Mouse (Mus musculus) spleen, postnatal 10 days (tissue): Measurements from ENCODE around the gene Cox6a2.
A peak's percentile ranks its signal among the peaks of the same experiment; 100 is the strongest.

Experiments used
- DNase-seq, 2 experiments: peaks; one replicate each; pipeline ENCODE4 v3.0.0; 2021 to 2022; ENCODE audit warnings: low spot score in 2 of 2

The Cox6a2 gene

DNA sequence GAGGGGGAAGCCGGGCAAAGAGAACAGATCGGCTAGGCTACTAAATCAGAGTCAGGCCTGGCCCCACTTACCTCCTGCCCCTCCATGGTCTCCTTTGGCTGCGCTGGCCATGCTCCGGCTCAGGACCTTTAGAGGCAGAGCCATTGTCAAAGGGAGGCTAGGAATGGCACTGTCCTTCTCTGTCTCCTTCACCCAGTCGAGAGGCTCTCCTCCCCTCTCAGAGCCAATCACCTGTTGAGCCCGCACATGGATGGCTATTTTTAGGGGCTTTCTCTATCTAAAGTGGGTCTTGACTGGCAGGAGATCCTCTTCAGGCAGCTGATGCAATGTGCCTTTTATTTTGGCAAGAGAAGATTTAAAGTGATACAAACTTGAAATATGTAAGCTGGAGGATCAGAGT is at the start of gene Cox6a2:
Cox6a2 (minus strand) TSS at position 236 of the 400 bp plus-strand sequence.
- no peak for DNase-seq

DNA sequence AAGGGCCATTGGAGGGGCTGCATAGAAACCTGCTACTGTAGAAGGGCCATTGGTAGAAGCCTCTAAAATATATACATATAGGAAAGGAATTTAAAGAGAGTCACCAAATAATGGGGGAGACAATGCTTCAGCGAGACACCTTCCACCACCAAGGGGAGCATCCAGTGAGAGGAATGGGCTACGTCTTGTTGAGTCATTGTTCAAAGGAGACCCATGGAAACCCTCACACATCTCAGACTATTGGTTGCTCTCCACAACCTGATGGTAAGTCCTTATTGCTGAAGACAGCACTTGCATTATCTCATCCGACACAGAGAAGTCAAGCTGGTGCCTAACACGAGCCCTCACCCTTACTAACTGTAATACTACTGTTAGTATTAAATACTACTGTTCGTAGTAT is 49.6 kb upstream of the Cox6a2 start:
- DNase-seq: no peak

DNA sequence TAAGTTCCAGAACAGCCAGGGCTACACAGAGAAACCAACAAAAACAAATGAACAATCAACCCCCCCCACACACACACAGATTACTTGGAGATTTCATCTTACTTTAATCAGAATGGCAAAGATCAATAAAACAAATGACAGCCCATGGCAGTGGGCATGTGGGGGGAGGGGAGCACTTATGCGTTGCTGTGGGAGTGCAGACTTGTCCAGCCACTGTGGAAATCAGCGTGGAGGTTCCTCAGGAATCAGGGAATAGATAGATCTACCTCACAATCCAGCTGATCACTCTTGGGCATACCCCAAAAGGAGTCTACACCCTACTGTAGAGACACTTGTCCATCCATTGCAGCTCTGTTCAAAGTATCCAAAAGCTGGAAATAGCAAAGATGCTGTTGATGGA is 48.8 kb upstream of the Cox6a2 start:
- no peak for DNase-seq

DNA sequence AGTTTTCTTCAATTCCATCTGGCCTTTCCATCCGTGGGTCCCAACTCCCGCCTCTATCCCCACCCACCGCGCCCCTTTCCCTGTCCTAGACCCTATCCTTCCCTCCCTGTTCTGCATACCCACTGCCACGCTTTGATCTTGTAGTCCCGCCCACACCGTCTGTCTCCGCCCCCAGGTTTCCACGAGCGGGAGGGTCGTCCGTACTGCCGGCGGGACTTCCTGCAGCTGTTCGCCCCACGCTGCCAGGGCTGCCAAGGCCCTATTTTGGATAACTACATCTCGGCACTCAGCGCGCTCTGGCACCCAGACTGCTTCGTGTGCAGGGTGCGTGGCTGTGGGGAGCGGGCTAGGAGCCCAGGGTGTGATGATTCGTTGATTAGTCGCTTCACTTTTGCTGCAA is 46.4 kb upstream of the Cox6a2 start:
- no peak for DNase-seq

DNA sequence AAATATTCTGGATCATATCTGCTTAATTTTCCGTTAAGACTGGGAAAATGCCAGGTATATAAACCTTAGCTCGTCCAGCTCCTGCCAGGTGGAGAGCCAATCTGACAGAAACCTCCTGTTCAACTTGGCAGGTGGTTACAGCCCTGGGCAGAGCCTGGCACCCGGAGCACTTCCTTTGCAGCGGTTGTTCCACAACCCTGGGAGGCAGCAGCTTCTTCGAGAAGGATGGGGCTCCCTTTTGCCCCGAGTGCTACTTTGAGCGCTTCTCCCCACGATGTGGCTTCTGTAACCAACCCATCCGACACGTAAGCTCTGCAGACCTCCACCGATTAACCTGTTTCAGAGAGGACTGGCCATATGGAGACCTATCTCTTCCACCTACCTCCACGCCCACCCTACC is 45.8 kb upstream of the Cox6a2 start:
- DNase-seq: no peak

DNA sequence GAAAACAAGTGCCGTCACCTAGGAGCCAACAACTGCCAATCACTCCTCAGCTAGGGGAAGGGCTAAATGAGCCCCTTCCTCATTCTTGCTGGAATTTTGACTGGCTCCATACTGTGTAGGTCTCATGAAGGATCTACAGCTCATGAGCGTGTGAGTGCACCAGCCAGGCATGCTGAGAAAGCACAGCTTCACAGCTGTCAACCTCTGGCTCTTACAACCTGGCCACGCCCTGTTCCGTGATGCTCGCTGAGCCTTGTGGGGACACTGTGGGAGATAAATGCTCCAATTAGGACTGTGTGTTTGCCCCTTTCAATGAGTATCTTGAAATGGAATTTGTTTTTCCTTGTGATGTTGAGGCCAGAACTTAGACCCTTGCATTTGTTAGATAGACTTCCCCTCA is 43.8 kb upstream of the Cox6a2 start:
- DNase-seq: no peak

DNA sequence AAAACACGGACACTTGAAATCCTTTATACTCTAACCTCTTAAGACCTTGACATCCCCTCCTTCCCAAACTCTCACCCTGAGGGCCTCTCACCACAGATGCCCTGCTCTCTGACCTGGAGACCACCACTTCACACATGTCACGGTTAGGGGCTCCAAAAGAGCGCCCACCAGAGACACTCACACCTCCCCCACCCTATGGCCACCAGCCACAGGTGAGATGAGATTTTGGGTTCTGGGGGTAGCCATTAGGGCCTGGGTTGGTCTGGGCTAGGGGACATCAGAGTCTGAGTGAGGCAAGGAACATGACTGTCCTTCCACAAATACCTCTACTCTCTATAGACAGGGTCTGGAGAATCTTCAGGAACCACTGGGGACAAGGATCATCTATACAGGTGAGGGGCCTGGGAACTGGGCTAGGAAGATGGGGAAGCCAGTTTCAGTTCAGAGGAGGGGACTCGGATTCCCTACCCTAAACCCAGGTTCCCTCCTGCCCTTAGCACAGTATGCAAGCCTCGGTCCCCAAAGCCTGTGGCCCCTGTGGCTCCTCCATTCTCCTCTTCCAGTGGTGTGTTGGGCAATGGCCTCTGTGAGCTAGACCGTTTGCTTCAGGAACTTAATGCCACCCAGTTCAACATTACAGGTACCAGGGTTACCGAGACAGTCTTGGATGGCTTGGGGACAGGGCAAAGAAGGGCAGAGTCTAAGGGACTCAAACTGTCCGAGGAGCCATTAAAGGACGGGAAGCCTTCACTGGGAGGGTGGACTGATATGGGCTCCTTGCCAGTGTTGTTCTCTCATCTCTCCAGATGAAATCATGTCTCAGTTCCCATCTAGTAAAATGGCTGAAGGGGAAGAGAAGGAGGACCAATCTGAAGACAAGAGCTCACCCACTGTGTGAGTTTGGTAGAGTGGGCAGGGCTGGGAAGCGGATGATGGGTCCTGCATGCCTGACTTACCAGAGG is 42.2 kb upstream of the Cox6a2 start:
- DNase-seq: no peak

DNA sequence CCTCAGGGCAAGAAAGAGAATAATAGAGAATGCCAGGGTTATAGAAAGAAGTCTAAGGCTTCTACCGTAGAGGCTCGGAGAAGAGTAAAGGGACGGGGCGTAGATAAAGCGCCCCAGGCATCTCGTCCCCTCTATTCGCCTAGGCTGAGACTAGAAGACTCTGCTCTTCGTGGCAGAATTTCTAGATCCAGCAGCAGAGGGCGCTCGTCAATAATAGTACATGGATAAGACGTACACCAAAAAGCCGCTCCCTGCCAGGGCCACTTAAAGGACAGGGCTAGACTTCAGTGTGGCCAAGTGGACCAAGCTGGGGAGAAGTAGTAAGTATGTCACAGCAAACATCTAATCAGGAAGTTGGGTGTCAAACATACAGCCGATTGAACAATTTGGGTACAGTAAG is 41.3 kb upstream of the Cox6a2 start:
- peak; percentile 85 to 94 for DNase-seq

DNA sequence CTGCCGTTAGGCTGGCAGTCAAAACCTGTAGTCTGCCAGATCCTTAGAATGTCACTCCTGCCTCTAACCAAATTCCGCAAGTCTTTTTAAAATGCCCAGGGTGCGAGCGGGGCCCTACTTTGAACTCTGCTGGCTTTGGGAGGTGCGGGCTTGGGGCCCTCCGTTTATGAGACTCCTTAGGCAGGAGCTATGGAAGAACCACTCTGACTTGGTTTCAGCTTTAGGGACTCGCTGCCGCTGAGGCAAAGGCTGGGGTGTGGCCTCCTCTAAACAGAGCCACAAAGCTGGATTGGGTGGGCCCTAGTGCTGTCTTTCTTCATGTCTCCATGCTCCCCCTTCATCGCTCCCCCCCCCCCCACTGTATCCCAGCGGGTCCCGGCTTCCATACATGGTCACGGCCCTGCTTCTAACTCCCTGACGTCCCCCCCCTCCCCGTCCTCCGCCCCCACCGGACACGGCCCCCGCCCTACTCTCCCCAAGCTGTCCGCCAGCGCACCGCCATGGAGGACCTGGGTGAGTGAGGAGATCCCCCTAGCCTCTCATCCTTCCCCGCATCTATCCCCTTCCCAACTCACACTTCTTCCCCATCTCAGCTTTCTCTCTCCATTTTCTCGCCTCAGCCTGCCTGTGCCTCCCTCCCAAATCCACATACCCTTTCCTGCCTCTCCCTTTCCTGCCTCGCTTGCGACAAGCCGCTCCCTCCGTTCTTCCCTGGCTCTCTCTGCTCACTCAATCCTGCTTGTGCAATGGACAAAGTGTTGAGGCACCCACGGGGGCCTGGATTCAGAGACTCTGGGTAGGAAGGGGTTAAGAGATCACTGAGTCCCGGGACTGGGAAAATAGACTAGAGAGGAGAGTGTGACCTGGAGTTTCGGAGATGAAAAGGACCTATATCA is 40.6 kb upstream of the Cox6a2 start, which contains the start of gene Tgfb1i1:
Tgfb1i1 (plus strand) TSS at position 317 of the 896 bp plus-strand sequence.
- DNase-seq: no peak

DNA sequence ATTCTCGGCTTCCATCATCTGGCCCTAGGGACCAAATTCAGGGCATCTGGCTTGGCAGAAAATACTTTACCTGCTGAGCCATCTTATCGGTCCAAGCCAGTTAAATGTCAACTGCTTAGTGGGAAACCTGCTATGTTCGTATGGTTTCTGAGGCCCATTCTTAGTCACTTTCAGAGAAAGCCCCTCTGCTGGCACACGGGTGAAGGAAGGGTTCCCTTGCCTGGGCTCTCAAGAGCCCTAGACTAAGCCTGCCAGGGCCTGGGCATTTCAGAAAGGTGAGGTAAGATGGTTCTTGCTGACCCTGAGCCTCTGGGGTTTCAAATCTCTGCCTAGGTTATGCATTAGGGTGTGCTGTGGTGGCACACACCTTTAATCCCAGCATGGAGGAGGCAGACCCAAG is 39.4 kb upstream of the Cox6a2 start:
- DNase-seq: no peak

DNA sequence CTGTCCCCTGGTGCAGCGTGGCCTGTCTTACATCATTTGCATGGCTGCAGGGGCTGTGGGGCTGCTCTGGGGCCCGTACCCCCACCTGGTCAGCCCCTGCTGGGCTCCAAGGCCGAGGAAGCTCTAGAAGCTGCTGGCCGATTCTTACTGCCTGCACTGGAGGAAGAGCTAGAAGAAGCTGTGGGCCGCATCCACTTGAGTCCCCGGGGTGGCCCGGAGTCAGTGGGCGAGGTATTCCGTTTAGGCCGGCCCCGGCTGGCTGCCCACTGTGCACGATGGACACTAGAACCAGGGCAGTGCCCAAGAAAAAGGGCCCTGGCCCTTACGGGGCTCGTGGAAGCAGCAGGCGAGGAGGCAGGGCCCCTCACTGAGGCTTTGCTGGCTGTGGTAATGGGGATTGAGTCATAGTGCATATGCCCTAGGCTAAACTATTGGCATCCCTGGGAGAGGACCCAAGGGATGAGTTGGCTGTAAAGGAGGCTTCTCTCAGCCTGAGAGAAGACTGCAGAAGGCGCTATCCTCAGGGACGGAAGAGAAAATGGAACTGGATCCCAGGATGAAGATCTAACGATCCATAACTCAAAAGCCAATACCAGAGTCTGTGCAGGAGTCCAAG is 38.3 kb upstream of the Cox6a2 start:
- no peak for DNase-seq

DNA sequence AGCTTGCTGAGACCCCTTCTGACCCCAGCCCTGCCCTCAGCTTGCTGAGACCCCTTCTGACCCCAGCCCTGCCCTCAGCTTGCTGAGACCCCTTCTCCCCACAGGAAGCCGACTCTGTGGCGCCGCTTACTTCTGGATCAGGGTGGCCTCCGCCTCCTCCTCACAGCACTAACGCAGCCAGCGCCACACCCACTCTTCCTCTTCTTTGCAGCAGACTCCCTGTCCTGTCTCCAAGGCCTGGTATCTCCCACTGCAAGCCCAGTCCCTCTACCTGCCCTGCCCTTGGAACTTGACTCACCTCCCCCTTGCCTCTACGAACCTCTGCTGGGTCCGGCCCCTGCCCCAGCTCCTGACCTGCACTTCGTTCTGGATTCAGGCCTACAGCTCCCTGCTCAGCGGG is 37.7 kb upstream of the Cox6a2 start:
- DNase-seq: no peak

DNA sequence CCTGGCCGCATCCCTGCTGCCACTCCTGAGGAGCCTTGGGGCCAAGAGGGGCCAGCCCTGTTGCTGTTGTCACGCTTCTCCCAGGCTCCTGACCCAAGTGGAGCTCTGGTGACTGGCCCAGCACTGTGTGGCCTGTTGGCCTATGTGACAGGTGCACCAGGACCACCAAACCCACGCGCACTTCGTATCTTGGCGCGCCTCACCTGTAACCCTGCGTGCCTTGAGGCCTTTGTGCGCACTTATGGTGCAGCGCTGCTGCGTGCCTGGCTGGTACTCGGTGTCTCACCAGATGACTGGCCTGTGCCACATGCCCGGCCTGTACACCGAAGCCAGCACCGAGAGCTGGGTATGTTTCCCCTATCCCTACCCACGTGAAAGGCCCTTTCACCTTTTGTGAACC is 36.1 kb upstream of the Cox6a2 start:
- DNase-seq: no peak

DNA sequence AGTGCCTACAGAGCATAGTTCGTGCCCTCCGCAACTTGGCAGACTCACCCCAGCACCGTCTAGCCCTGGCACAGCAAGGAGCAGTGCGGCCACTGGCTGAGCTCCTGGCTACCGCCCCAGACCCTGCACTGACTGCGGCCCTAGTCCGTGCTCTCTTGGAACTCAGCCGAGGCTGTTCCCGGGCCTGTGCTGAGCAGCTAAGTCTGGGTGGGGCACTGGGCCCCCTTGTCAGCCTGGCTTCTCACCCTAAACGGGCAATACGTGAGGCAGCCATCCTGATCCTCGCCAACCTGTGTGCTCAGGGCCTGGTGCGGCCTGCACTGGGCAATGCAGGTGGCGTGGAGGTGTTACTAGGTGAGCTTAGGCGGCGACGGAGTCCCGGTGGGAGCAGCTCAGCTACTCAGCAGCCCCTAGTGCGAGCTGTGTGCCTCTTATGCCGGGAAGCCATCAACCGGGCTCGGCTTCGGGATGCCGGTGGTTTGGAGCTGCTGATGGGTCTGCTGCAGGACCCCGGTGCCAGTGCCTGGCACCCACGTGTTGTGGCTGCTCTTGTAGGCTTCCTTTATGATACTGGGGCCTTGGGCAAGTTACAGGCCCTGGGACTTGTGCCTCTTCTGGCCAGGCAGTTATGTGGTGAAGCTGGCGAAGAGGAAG is 34.1 kb upstream of the Cox6a2 start:
- DNase-seq: no peak

DNA sequence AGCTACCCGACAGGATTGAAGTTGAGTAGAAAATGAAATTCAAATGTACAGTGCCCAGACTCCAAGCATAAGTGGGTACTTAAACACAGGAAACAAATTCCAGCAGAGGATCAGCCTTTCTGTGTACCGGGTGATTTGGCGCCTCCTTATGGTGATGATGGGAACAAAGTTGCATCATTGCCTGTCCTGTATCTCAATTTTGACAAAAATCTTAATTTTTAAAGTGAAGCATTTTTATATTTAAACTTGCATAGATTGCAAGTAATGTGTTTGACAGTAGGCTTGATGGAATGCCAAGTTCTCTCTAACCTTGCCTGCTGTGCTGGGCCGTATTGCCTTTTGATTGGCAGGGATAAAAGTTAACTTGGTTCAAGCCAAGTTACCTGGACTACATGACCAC is 32.8 kb upstream of the Cox6a2 start:
- peak in 1 of 2 experiments; percentile 75 for DNase-seq

DNA sequence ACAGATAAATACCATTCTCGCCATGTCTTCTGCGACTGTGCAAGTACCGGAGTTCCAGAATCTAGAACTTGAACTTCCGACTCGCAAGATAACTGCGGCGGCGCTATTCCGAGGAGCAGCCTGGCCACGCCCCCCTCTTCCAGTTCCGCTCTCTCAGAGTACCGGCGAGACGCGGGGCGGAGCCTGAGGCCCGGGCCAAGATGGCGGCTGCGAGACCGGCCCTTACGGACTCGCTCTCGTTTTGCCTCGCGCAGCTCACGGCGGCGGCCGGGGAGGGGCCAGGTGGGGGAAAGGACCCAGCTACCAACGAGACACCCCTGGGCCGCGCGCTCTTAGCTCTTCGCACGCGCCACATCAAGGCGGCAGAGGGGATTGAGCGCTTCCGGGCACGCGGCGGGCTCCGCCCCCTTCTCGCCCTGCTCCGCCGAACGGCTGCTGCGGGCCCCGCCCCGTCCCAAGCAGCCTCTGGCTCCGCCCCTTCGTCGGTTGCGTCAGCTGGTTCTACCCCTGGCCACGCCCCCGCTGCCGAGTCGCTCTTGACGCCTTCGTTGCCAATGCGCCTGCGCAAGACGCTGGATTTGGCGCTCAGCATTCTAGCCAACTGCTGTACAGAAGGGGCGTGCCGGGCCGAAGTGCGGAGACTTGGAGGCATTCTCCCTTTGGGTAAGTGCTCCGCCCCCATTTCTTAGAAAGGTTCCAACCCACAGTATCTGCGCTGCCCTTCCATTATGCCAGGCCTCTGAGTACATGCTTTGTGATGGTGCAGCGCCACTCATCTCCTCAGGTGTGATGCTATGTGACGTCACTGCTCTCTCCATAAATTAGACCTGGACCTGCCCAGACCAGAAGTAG is 32.0 kb upstream of the Cox6a2 start, which contains the start of gene 9130023H24Rik:
9130023H24Rik (minus strand) TSS at position 105 of the 852 bp plus-strand sequence.
- DNase-seq: peak; percentile 100

DNA sequence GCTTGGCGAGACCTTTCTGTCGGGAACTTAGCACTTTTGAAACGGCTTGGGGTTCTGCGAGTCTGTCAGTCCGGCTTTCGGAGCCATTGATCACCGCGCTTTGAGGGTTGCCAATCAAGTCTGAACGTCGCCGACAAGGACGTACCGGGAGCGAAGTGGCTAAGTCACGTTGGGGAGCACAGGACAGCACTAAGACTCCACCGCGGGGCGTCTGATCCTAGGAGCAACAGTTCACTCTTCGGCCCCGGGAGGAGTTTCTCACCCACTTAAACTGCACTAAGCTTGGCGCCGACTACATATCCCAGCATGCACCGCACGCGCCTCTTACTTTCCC is 31.4 kb upstream of the Cox6a2 start:
- no peak for DNase-seq

DNA sequence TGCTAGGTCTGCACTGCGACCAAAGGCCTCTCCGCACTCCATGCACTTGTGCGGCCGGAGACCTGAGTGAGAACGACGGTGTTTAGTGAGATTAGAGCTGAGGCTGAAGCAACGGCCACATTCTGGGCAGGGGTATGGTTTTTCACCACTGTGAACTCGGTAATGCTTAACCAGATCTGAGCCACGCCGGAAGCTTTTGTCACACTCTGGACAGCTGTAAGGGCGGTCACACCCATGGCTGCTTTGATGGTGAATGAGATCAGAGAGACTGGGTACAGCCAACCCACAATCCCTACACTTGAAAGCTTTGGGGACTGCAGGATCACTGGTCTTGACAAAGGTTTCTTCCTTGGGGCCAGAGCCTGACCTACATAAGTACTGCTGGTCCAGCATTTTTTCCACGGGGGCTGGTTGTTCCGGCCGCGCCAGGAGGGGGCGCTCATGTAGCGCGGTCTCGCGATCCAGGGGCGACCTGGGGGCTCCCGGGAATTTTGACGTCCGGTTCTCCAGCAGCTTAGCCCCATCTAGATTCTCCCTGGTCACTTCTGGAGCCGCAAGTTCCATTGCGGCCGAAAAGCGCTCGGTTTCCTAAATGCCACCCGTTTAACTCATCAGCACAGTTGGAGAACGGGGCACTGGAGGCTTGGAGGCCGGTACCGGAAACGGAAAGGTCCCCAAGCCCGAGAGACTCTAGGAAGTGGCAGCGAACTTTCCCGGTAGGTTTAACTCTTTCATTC is 30.8 kb upstream of the Cox6a2 start, which contains the start of gene Armc5:
Armc5 (plus strand) TSS at position 487 of the 737 bp plus-strand sequence.
- peak; percentile 87 to 91 for DNase-seq

DNA sequence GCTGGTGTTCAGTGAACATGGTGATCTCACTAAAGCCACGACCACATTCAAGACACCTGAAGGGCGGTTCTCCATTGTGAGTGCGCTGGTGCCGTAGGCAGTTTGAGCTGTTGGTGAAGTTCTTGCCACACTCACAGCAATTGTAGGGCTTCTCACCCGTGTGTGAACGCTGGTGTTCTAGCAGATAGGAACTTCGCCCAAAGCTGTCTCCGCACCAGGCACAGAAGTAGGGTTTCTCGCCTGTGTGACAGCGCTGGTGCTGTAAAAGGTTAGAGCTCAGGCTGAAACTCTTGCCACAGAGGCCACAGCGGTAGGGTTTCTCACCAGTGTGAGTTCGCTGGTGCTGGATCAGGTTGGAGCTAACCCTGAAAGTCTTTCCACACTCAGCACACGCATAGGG is 30.2 kb upstream of the Cox6a2 start:
- no peak for DNase-seq

DNA sequence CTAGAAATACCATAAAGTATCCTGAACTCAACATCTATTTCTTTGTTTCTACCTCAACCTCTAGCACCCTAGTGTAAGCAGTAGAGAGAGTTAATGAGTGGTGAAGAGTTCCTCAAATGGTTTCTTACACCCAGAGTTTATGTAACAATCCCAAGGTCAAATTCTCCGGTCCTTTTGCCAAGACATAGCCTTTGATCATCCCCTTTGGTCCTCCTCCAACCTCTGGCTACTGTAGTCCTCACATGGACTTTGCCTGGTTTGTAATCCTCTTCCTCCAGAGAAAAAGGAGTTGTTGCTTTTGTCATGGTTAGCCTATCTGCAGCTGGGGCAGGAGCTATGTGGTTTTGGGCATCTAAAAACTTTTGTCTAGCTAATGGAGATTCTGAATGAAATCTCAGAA is 29.3 kb upstream of the Cox6a2 start:
- no peak for DNase-seq
